In genomic region chr10:34449469-34449868, GRCm38 (mm10) we compare ENCODE assay signal across 22 mouse cellular contexts. TPM values are rescaled to one million over a fixed set of nuclear protein-coding genes. Genes with fewer than 3 reads are reported as not detected.
"Had no signal": no experiment of that assay in that cellular context is flagged by ENCODE, and none has a peak within 500 bp of the region (broad histone marks: within the 10 kb centered on the region; RNA-seq: fewer than 3 reads in every experiment).

No protein-coding gene starts in this region.

- ATAC-seq: hindbrain, embryonic 16.5 days; inflammation-experienced regulatory T-cells, adult 6 months; intestine, embryonic 15.5 days; intestine, postnatal 0 days had no signal

- DNase-seq: gastrocnemius, postnatal 10 days; gastrocnemius, postnatal 25 days; heart, adult 18-20 months; heart, postnatal 10 days; heart, postnatal 4 days; kidney, adult 18-20 months; kidney, adult 9 months; kidney, postnatal 10 days; kidney, postnatal 25 days; kidney, postnatal 4 days; liver; liver, embryonic 13.5 days had no signal

RNA-seq across cellular contexts. Expression of gene Frk, which starts 33.7 kb away (rescaled TPM):
- total RNA-seq: granulocyte monocyte progenitor cell, adult 5-6 weeks had no signal

RNA-seq across cellular contexts. Expression of gene Col10a1, which starts 59.7 kb away (rescaled TPM):
- total RNA-seq: gastrocnemius, adult 18-20 months; gastrocnemius, postnatal 25 days; gastrocnemius, postnatal 4 days; granulocyte monocyte progenitor cell, adult 5-6 weeks; heart, adult 8-10 months; heart, postnatal 25 days; heart, postnatal 4 days; layer of hippocampus, adult 2 months had no signal
